Mouse (Mus musculus) kidney, embryonic 15.5 days (tissue): Measurements from ENCODE around the gene BC028528. TPM values are rescaled to one million over a fixed set of nuclear protein-coding genes. Genes with fewer than 3 reads are reported as not detected.

ENCODE experiments used
- ATAC-seq: fragments of 200-750 bp; cut with Nextera tagmentation; replicated peaks from 2 replicates; pipeline ENCODE4 v1.8.0; 2017; ENCODE audit warnings: moderate TSS enrichment; ENCODE audit not compliant: low FRiP score
- H3K27ac ChIP-seq: fragments of 300-500 bp; sonication (generic); 2 replicates; pipeline ENCODE4 v1.5.1; 2015; ENCODE audit warnings: mild to moderate bottlenecking, inconsistent platforms
- H3K27me3 ChIP-seq: fragments of 300-500 bp; sonication (generic); 2 replicates; pipeline ENCODE4 v1.6.1; 2015; ENCODE audit warnings: inconsistent platforms
- H3K36me3 ChIP-seq: fragments of 300-500 bp; sonication (generic); 2 replicates; pipeline ENCODE4 v1.6.1; 2015; ENCODE audit warnings: inconsistent platforms
- H3K4me1 ChIP-seq: fragments of 300-500 bp; sonication (generic); 2 replicates; pipeline ENCODE4 v1.6.1; 2015; ENCODE audit warnings: inconsistent platforms
- H3K4me2 ChIP-seq: fragments of 300-500 bp; sonication (generic); 2 replicates; pipeline ENCODE4 v1.6.1; 2015; ENCODE audit warnings: moderate library complexity, mild to moderate bottlenecking, inconsistent platforms
- H3K4me3 ChIP-seq: fragments of 300-500 bp; sonication (generic); replicated peaks from 2 replicates; pipeline ENCODE4 v1.5.1; 2015; ENCODE audit warnings: mild to moderate bottlenecking, inconsistent platforms
- H3K9ac ChIP-seq: fragments of 300-500 bp; sonication (generic); 2 replicates; pipeline ENCODE4 v1.6.1; 2015; ENCODE audit warnings: mild to moderate bottlenecking, inconsistent platforms
- H3K9me3 ChIP-seq: fragments of 300-500 bp; sonication (generic); replicated peaks from 2 replicates; pipeline ENCODE4 v1.6.1; 2016; ENCODE audit warnings: inconsistent platforms
- WGBS: fragments of 180-500 bp; shearing (Covaris S2); methylation state at CpG from one replicate; pipeline ENCODE4 v1.1.7; 2015; ENCODE audit warnings: mixed read lengths; 5-methylcytosine and 5-hydroxymethylcytosine counted together
- polyA plus RNA-seq: library from polyadenylated mRNA; unstranded; fragments of >200 nt; fragmentation: Nextera tagmentation; extraction: Ambion mirVana; gene quantifications from 2 replicates; pipeline ENCODE4 v1.2.1, GENCODE M21; 2015

The BC028528 gene
- polyA plus RNA-seq, 1 experiment from 2014 or later = 42.3 TPM

GRCm38 (mm10) chr3:95842503-95843214 lies 49.1 kb downstream of the BC028528 start:
- Histone ChIP-seq H3K4me1 (no peaks in the 10 kb centered on the region), H3K36me3 (peaks cover 93% of the 10 kb centered on the region), H3K4me2 (no peak overlapping the region), H3K27ac (no peak overlapping the region), H3K9me3 (no peaks in the 10 kb centered on the region), H3K27me3 (no peaks in the 10 kb centered on the region), H3K4me3 (no peak overlapping the region), H3K9ac (no peak overlapping the region)
- ATAC-seq = no peak
- WGBS = 83% methylated on average over 3 of the region's 3 CpGs

- H3K9ac ChIP-seq = no peak overlapping the region
- H3K36me3 ChIP-seq = peaks cover 90% of the 10 kb centered on the region
- no peak overlapping the region for H3K4me2 ChIP-seq
- no peak overlapping the region for H3K4me3 ChIP-seq
- no peaks in the 10 kb centered on the region for H3K9me3 ChIP-seq
- no peaks in the 10 kb centered on the region for H3K4me1 ChIP-seq
- 87% methylated on average over 2 of the region's 2 CpGs for WGBS
- H3K27ac ChIP-seq = no peak overlapping the region
- ATAC-seq = no peak
- no peaks in the 10 kb centered on the region for H3K27me3 ChIP-seq
Observed at GRCm38 (mm10) chr3:95839250-95839649, 52.6 kb downstream of the BC028528 start.

Other genes starting within 250 kb of the BC028528 start
- 51.2 and 54.4 TPM in 2 replicates for gene Mcl1, start 233.2 kb downstream of the BC028528 start, polyA plus RNA-seq
- 4.0 and 6.3 TPM in 2 replicates for gene Adamtsl4, start 204.1 kb downstream of the BC028528 start, polyA plus RNA-seq
- gene Ecm1, start 152.4 kb downstream of the BC028528 start, polyA plus RNA-seq = 177 and 231 TPM in 2 replicates
- gene Tars2, start 131.8 kb downstream of the BC028528 start, polyA plus RNA-seq = 47.3 and 58.4 TPM in 2 replicates
- gene Rprd2, start 73.1 kb downstream of the BC028528 start, polyA plus RNA-seq = 22.4 and 23.9 TPM in 2 replicates
- gene Prpf3, start 36.1 kb downstream of the BC028528 start, polyA plus RNA-seq = 49.7 and 52.3 TPM in 2 replicates
- gene Mrps21, start 20.5 kb downstream of the BC028528 start, polyA plus RNA-seq = 404 and 412 TPM in 2 replicates
- gene Ciart, start 9.8 kb downstream of the BC028528 start, polyA plus RNA-seq = 5.9 and 6.6 TPM in 2 replicates
- 37.4 and 40.8 TPM in 2 replicates for gene Aph1a, start 2.0 kb upstream of the BC028528 start, polyA plus RNA-seq
- gene Car14, start 12.7 kb upstream of the BC028528 start, polyA plus RNA-seq = 17.3 and 22.5 TPM in 2 replicates
- gene Anp32e, start 37.2 kb upstream of the BC028528 start, polyA plus RNA-seq = 247 and 264 TPM in 2 replicates
- 43.5 and 44.2 TPM in 2 replicates for gene Plekho1, start 104.0 kb upstream of the BC028528 start, polyA plus RNA-seq
- gene Vps45, start 166.5 kb upstream of the BC028528 start, polyA plus RNA-seq = 39.0 and 39.1 TPM in 2 replicates
- gene Otud7b, start 212.5 kb upstream of the BC028528 start, polyA plus RNA-seq = 21.0 and 22.0 TPM in 2 replicates